Mouse (Mus musculus) gastrocnemius, adult 18-20 months (tissue): ENCODE results near the gene Plxna1. TPM values are rescaled to one million over a fixed set of nuclear protein-coding genes. Genes with fewer than 3 reads are reported as not detected.

ENCODE experiments used
- DNase-seq: peaks from one replicate; pipeline ENCODE4 v3.0.0; 2021; ENCODE audit warnings: low spot score
- total RNA-seq, 2 experiments: library from RNA; stranded (reverse); gene quantifications; 2 replicates each; pipeline ENCODE4 v1.2.3; 2021

Plxna1 gene
- total RNA-seq, 2 experiments from 2014 or later, result 12.2 to 12.4 TPM

DNA sequence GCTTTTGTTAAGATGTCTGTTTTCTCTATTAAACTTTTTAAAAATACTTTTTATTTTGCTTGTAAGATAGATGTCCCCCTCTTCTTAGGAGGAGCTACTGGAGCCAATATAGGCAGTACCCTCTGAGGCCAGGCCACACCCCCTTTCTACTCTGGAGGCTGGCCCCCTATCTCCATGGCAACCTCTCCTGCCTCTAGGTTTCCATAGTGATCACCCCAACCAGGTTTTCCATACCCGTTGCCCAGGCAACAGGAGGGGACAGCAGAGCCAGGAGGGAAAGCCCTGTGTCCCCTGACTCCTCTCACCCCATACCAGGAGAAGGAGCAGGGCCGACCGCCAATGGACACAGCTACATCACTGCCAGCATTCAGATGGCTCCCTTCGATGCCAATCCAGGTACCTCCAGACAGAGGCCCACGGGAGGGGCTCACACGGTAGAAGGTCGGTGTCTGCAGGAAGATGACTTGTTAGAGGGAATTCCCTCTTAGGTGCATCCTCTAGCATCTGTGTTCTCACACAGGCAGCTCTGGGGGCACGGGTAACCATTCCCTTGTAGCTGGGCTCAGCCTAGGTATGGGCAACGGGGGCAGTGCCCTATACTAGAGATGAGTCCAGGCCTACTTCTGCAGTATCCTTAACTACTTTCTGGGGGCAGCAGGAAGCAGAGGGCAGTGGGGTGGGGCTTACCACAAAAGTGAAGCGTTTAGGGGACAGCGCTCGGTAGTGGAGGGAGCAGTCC lies 28.3 kb downstream of the Plxna1 start:
- no peak for DNase-seq

- no peak for DNase-seq
These were observed 31.5 kb downstream of the Plxna1 start for GRCm38 (mm10) chr6:89330957-89331356.

GRCm38 (mm10) chr6:89328634-89329033 lies 33.8 kb downstream of the Plxna1 start:
- DNase-seq, result no peak

- DNase-seq, result peak; percentile 52
These were observed 34.5 kb downstream of the Plxna1 start for GRCm38 (mm10) chr6:89327746-89328491.

GRCm38 (mm10) chr6:89324842-89325241 lies 37.6 kb downstream of the Plxna1 start:
- DNase-seq, result no peak

DNA sequence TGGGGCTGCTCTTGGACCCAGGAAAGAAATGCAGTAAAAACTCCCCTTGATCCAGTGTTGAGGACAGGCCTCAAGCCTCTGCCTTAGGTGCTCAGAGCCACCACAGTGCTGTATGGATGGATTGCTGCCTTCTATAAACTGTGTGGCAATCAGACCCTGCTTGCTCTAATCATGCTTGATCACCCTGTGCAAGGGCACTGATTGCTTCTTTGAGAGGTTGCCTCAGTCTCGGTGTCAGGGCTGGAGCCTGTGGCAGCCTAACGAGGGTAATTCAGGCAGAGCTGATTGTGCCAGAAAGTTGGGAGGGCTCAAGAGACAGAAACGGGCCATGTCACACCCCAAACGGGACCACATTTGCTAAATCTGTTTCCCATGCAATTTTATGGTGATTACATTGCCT lies 47.2 kb downstream of the Plxna1 start:
- DNase-seq, result no peak

DNA sequence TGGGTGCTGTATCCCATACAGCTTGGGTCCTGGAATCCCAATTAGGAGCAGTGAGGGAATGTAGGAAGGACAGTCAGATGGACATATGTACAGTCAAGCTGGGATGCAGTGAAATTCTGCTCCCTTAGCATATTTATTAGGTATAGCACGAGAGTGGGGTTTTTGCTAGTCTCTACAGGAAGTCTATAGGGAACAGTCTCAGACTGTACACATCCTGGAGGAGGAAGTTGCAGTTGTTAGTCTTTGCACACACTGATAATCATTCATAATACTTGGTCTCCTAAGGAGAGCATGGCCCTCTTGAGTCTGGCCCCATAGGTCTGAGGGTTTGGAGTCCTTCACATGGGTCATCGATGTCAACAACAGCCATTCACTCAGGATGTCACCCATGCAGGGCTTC lies 50.9 kb downstream of the Plxna1 start:
- no peak for DNase-seq

- no peak for DNase-seq
These were observed 52.2 kb downstream of the Plxna1 start for GRCm38 (mm10) chr6:89310236-89310635.

DNA sequence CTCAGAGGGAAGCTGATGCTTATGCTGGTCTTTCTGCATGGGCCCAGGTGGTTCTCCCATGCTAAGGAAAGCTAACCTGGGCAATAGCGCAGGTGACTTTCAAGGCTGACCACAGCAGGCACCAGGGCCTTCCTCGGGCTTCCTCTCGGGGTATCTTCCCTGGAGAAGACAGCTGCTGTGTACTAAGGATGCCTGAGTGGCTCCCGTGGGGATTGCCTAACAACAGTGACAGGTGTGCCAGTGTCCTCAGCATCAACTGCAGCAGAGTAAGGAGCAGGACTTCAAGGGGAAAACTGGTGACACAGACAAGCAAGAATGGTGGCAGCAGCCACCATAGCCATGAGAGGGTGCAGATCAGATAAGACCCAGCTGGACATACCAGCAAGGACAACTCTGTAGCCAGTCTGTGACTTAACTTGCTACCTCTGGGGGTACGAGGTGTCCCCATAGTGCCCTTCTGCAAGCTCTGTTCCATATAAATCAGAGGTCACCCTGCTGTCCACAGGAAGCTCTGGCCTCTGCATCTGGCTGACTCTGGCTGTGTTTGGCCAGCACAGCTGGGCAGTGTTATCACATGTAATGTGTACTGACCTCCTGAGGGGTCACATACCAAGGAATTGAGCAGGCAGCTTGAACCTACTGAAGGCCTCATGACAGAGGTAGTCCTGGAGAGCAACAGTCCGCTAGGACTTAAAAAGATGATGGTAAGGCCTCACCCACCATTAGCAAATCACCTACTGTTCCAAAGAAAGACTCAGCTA lies 54.0 kb downstream of the Plxna1 start:
- DNase-seq, result no peak

- DNase-seq, result no peak
These were observed 57.9 kb downstream of the Plxna1 start for GRCm38 (mm10) chr6:89304375-89305058.

DNA sequence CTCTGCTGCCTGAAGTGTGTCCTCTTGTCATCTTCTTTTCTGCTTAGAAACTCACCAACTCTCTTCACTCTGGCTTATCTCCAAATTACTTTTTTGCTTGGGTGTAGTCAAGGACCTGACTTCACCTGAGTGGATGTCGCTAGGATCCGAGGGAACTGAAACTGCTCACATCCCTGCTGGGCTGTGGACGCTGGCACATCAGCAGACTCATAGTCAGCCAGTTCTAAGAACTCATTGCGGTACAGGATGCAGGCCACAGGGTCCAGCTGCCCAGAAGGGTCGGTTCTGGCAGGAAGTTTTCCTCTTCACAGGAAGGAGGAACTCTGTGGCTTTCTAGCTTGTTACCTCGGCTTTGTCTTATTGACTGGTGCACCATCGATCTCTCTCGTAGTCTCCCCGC lies 62.6 kb downstream of the Plxna1 start:
- DNase-seq, result no peak

GRCm38 (mm10) chr6:89296909-89297695 lies 65.3 kb downstream of the Plxna1 start:
- no peak for DNase-seq

GRCm38 (mm10) chr6:89296001-89296709 lies 66.3 kb downstream of the Plxna1 start:
- DNase-seq, result no peak

DNA sequence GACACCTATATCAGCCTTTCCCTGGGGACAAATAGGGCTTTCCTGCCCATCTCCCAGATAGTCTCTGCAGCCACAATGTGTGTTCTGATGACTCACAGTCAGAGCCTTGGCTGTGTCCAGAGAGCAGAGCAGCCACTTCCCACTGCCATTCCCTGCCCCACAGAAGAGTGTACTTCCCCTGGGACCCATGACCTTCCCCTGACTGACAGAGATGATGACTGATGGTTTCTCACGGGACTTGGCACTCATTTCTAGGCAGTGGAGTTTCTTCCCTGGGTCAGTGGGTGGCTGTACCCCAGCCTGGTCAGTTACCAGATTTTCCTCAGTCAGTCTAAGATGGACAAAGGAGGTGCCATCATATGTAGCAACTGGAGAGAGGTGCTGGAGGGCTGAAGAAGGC lies 67.8 kb downstream of the Plxna1 start:
- DNase-seq, result no peak

DNA sequence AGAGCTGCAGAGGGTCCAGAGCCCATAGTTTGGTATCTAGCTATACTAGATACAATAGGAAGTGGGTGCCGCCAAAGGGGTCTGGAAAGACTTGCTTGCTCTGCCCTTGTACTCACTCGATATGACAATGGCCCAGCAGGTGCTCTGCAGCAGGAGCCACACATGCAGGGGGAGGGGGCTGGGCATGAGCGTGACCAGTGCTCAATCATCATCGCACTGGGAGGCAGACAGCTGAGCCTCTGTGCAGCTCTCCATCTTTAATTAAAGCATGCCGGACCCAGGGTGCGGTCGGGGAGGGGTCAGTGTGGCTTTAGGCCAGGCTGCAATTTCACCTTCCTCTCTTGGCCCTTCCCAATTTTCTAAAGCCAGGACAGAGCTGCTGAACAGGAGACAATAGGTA lies 70.9 kb downstream of the Plxna1 start:
- no peak for DNase-seq

DNA sequence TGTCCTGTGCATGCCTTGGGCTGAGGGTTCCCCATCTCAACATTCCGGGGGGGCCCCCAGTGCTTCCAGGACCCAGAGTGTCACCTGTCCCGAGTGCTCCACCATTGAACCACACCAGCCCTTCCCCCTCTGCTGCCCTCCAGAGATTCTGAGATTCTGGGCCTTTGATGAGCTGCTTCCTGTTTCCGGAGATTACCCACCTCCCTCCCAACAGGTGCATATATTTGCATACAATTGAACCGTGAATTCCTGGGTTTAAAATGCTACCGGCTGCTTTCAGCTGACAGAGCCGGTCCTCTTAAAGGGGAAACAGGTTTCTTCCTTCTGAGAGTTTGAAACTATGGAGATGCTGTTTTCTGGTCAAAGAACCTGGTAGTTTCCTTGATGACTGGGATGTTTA lies 74.3 kb downstream of the Plxna1 start:
- DNase-seq, result no peak

GRCm38 (mm10) chr6:89286700-89287428 lies 75.6 kb downstream of the Plxna1 start:
- peak; percentile 24 for DNase-seq

DNA sequence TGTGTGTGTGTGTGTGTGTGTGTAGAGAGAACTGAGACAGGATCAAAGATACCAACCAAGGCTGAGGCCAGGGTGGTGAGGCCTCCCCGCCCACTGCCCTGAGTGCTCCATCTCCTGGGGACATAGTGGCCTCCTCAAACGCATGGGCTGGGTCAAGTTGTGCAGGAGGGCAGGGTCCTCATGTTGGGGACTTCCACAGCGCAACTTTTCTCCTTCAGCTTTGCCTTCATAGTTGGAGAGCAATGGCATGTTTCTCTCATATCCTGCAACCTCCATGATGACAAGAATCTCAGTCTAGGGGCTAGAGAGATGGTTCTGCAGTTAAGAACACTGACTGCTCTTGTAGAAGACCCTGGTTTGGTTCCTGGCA lies 76.1 kb downstream of the Plxna1 start:
- DNase-seq, result no peak

- no peak for DNase-seq
These were observed 76.7 kb downstream of the Plxna1 start for GRCm38 (mm10) chr6:89285561-89286285.
